Mouse (Mus musculus): ENCODE measurements around the gene Gm28043.

Gm28043 gene

DNA sequence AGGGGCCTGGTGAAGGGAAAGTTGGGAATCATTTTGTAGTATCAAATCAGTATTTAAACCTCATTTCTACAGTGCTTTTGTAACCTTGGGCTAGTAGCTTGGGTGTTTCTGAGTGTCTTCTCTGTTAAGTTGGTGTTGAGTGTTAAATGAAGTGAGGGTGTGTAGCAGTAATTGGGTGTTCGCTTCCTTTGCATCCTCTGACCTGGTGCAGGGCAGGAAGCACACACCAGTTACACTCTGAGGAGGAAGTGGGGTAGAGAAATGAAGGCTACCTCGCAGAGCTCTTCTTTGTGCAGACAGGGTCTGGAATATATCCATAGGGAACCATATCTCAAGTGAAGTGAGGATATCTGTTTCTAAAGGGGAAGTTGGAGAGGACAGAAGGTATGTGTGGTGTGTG is 66.2 kb downstream of the Gm28043 start:
- DNase-seq (ENCODE audit: low spot score), result no peak

DNA sequence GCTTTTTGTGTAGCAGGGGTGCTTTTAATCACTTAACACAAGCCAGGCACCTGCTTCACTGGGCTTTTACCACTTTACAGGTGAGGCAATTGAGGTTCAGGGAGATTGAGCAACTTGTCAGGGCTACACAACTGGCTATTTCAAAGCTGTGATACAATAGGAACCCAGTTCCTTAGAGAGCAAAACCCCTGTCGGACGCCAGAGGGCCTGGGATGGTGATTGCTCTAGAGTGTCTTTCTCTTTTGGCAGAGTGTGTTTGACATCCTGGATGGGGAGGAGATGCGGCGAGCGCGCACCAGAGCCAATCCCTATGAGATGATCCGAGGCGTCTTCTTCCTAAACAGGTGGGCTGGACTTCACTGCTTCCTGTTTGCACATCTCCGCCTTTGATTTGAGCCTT is 67.0 kb downstream of the Gm28043 start:
- DNase-seq (ENCODE audit: low spot score), result no peak

DNA sequence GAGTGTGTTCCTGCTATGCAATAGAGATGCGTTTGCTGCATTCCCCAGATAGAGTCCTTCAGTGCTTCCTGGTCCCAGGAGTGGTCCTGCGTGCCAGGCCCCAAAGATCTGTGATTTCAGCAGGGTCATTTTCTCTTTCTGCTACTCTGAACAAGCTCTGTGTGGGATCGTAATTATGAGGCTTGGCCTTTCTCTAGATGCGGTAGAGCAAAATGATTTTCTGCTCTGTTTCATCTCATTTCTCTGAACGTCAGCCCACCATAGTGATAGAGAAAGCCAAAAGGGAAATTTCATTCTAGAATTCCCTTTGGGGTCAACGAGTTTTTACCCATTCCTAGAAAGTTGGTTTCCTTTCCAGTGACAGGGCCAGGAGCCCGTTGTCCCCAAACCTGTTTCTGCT is 67.6 kb downstream of the Gm28043 start:
- DNase-seq (ENCODE audit: low spot score), result no peak

DNA sequence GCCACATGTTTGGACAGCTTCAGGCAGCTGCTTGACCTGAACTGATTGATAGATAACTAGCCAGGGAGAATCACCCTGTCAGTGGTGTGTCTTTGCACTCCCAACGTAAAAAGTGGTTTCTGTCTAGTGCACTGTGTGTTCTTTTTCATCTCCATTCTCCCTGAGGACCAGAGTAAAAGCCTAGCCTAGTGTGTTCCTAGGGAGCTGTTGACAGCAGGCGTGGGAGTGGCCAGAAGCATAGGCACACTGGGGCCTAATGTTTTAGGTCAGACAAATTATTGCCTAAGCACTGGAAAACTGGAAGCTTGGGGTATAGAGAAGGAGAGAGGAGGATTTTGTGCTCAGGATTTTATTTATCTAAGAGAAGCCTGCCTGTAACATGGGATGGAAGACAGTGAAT is 68.5 kb downstream of the Gm28043 start:
- DNase-seq (ENCODE audit: low spot score), result no peak

DNA sequence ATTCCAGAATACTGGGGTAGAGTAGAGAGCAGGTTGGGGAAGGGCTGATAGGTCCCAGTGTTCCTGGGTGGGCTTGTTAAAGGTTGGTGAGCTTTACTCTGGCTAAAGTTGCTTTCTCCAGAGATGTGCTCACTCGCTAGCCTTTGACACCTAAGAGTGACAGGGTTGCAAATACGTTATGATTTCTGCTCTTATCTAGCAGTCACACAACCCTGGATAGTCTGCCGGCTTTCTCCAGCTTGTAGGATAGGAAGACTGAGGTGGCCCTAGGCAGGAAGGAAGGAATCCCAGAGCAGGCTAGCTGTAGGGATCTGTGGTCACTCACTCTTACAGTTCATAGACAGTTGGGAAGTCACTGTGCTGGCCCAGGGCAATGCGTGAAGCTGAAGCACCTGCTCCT is 69.6 kb downstream of the Gm28043 start:
- DNase-seq (ENCODE audit: low spot score), result no peak

DNA sequence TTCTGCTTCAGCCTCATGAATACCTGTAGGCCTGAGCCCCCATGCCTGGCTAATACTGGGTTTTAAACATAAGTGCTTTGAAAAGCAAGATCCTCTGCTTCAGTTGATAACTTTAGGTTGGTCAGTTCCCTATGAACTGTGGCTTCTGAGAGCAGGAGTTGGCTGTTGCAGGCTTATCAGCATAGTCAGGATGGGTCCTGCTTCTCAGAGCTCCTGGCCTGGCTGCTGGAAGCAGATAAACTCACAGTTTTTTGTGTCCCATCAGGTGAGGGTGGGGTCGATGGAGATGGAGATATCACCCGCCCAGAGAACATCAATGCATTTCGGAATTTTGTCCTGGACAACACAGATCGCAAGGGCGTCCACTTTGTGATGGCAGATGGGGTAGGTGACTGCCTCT is 72.1 kb downstream of the Gm28043 start:
- no peak for DNase-seq (ENCODE audit: low spot score)

DNA sequence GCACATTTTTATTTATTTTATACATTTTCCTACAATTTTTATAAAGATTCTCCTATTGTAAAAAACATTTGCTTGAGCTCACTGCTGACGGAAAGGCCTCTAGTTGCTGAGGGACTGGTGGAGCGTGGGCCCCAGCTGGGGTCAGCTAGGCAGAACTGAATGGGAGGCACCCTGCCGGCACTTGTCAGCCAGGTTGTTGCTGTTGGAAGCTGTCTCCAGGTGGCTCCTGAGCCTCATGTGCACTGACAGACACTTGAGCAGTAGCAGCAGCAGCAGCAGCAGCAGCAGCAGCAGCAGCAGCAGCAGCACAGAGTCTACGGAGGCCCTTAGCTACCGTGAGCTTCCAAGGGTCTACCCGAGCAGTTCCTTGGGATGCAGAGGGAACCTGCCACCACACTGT is 72.7 kb downstream of the Gm28043 start:
- DNase-seq (ENCODE audit: low spot score), result no peak

DNA sequence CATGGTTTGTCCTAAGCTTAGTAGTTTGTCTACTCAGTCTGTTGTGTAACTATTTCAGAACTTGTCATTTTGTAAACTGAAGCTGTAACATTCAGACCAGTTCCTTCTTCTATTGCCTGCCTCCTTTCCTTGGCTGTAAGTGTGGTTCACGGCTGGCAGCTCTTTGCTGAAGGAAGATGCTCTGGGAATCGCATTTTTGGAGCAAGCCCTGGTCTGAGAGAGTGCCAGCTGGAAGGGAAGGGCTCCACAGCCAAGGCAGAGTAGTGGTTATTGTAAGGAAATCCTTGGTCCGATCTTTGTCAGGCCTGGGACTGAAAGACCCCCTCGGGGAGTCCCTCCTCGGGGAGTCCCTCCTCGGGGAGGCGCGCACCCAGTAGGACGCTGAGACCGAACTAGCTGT is 73.9 kb downstream of the Gm28043 start:
- no peak for DNase-seq (ENCODE audit: low spot score)

DNA sequence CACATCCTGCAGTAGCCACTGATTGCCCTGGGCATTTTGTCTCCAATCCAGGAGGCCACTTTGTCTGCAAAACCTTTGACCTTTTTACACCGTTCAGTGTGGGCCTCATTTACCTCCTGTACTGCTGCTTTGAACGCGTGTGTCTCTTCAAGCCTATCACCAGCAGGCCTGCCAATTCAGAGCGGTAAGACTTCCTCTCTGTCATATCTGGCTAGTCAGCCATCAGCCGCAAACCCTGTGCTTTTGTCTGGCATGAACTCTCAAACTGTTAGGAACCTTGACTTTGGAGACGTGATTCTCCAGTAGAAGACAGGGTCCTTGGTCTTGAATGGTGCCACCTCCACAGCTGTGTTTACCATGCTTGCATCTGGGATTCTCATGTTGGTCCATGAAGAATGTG is 75.6 kb downstream of the Gm28043 start:
- no peak for DNase-seq (ENCODE audit: low spot score)

DNA sequence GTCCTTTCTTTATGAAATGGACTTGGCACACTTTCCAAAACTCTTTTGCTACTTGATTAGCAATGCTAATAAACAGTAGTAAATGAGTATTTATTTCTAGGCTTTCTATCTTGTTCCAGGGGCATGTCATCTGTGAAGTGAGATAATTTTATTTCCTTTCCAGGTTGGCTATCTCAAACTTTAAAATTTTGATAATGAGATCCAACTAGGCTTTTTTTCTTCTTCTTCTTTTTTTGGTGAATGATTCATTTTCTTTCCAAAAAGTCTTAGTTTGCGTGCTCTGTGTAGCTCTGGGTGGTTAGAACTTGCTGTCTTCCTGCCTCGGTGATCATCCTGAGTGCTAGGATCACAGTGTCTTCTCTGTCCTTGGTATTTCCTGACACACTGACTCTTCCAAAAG is 78.2 kb downstream of the Gm28043 start:
- no peak for DNase-seq (ENCODE audit: low spot score)

DNA sequence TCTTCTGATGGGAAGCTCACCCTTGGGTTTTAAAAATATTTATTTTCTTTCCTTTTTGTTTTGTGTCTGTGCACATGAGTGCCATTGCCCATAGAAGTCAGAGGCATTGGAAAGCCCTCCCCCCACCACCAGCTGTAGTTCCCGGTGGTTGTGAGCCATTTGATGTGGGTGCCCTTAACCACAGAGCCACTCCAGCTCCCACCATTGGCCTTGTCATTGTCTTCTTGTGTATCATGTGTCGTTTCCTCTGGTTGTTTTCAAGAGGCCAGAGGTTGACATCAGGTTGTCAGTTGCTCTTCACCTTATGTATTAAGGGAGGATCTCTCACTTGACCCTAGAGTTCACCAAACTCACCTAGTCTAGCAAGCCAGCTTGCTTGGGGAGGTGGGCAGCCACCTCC is 78.9 kb downstream of the Gm28043 start:
- no peak for DNase-seq (ENCODE audit: low spot score)

DNA sequence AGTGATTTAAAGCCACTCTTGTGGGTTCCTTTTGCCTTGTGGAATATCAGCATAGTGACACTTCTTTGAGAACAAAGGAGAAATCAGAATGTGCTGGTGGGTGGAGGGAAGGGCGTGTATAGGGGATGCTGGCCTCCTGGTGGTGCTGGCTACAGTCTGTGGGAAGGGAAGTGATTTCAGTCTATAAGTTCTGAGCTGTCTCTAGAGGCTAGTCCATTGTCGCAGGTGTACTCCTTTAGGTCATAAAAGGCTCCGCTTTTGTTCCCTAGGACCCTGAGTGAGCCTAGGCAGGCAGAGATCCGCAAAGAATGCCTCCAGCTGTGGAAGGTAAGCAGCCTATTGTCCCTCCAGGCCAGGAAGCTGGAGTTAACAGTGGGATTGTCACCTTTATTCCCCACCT is 79.8 kb downstream of the Gm28043 start:
- DNase-seq (ENCODE audit: low spot score), result no peak

DNA sequence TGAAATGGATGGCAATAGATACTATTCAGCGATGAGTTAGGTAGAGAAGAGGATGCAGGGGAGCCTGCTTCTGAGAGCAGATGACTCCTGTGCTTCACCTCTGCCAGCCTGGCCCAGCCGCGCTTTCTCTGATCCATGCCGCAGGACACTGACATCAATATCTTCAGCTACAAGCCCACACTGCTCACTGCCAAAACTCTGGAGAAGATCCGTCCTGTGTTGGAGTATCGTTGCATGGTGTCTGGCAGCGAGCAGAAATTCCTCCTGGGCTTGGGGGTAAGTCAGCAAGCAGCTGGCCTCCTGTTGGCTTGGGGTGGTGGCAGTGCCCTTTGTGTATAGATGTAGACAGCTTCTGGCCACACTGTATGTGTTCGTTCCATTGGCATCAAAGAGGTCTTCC is 82.3 kb downstream of the Gm28043 start:
- DNase-seq (ENCODE audit: low spot score), result no peak

DNA sequence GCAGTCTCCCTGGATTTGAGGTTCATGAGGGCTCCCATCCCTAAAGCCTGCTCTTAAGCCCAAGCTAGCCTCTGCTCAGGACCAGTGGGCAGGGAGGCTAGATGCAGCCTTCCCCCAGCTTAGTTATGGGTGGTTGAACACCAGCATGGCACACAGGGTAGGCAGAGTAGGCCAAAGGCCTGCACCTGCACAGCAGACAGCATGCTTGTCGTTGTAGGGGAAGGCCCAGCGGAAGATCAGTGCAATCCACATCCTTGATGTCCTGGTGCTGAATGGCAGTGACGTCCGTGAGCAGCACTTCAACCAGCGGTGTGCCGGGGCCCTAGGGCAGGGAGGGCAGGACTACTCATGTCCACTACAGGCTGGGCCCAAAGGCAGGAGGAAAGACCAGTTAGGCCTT is 83.7 kb downstream of the Gm28043 start:
- DNase-seq (ENCODE audit: low spot score), result no peak

DNA sequence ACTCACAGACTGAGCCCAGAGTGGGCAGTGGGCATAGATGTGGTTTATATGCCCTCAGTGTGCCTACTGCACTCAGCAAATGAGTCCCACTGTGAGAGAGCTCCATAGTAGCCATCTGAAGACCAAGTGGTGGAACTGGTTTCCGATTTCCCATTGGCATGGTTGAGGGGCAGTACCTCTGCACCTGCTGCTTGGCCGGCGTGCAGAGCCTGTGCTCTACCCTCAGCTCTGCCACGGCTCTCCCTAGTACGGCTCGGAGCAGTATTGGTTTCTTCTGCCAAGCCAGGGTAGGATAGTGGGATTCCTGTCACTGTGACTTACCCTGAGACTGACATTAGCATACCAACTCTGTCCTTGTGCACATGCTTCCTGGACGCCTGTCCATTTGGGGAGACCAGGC is 85.9 kb downstream of the Gm28043 start:
- no peak for DNase-seq (ENCODE audit: low spot score)

DNA sequence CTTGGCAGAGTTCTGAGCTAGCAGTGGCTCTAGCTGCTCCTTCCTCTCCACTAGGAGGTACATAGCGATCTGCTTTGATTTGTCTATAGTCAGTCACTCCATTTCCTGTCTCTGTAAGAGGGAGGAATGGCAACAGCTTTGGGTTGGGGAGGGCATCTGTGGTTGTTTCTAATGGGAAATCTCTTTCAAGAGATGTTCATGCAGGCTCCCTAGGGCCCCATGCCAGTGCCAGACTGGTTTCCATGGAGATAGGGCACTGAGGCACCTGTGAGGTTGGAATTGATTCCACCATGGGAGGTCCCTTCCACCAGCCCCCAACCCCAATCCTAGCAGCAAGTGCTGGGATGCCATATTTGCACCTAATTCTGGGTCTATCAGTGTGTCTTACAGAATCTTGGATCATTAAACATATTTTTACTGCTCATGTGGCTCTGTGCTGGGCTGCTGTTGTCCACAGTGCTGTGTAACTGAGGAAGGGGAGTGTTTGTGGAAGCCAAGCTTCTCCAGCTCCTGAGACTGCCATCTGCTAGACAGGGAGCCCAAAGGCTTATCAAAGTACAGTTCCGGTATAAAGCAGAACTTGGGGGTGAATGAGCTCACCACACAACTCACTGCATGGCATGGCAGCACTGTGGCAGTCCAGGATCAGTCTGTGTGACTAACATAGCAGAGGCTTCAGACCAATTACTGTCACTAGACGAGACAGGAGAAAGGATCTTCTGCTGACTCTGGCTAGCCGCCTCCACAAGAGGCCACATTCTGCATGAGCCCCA is 88.4 kb downstream of the Gm28043 start:
- DNase-seq (ENCODE audit: low spot score), result no peak

DNA sequence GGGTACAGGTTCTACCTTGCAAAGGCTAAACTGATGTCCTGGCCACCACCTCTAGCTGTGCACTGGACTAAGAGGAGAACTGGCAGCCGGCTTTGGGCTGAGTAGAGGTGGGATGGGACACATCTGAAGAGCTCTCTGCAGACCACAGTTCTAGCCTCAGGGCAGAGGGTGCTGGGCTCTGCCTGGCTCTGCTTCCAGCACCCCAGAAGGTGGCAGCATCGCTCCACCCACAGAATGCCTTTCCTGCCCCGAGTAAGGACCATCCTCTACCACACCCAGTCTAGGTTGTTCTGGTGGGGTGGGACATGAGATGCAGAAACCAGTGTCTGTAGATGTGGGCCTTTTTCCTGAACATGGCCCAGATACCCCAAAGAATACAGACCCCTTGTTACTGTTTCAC is 90.1 kb downstream of the Gm28043 start:
- DNase-seq (ENCODE audit: low spot score), result no peak

DNA sequence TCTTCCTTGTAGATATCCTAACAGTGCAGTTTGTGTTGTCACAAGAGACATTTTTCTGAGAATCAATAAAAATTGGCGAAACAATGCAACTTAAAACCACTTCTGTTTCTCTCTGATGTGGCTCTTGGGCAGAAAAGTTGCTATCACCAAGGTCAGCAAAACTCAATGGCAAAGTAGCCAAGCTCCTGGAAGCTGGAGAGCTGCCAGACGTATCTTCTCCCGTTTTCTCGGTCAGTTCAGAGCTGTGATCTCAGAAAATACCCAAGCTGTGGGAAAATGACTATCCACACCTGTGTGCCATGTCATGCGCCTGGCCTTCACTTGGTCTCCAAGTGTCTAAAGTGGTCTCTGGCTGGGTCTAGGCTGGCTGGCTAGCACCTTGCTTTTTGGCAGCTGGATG is 91.2 kb downstream of the Gm28043 start:
- DNase-seq (ENCODE audit: low spot score), result no peak

DNA sequence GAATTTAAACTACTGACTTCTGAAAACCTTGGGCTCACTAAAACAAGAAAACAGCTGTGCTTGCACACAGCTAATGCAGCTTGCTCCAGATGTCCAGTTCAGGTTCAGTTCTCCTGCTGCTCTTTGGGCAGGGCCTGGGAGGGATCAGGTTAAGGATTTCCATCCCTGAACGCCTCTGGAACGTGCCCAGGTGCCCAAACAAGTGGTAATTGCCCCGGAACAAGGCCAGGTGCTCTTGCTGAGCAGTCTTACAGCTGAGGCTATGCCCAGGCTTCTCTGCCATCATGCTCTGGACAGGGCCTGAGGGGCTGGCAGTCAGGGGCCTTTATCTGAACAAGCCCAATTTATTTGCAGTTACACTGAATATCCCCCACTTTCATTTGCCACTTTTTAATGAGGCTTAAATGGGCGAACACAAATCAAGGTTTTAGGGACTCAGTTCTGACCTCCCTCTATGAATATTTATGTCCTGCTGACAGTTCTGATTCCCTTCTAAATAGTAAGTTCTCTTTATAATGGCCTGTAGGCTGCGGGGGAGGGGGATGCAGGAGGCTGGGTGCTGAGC is 92.4 kb downstream of the Gm28043 start:
- DNase-seq (ENCODE audit: low spot score), result no peak

DNA sequence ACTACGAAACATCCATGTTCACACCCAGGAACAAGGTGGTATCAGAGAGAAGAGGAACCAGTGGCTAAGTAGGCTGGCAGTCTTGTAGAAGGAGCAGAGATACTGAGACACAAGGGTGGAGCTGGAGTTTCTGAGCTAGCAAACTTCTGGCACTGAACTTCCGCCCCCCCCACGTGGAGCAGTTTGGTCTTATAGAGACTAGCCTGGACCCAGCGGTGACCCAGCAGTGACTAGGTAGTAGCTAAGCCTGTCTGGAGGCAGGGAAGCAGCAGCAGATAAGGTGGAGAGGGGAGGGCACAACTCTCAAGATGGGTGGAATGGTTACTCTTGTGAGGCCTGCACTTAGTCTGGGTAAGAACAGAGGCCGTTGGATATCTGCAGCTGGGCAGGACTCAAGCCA is 94.1 kb downstream of the Gm28043 start:
- no peak for DNase-seq (ENCODE audit: low spot score)

DNA sequence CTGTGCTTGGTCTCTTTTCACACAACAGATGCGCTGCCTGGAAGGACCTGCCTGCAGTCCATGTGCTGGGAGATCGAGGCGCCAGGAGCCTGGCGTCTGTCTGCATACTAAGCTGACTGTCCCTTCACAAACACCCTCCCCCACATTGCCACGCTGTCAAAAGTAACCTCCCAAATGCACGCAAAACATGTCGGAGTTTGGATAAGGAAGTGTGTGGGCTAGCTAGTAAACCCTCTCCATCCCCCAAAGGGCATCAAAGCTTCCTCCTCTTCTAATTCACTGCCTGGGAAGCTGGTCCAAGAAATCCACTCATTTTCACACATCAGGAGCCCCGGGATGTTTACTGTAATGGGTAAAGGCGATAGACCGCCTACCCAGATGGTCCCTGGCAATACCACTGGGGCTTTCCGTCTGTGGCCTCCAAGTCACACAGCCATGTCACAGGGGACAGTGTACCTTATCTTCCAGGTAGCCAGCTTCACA is 95.9 kb downstream of the Gm28043 start:
- DNase-seq (ENCODE audit: low spot score), result no peak

DNA sequence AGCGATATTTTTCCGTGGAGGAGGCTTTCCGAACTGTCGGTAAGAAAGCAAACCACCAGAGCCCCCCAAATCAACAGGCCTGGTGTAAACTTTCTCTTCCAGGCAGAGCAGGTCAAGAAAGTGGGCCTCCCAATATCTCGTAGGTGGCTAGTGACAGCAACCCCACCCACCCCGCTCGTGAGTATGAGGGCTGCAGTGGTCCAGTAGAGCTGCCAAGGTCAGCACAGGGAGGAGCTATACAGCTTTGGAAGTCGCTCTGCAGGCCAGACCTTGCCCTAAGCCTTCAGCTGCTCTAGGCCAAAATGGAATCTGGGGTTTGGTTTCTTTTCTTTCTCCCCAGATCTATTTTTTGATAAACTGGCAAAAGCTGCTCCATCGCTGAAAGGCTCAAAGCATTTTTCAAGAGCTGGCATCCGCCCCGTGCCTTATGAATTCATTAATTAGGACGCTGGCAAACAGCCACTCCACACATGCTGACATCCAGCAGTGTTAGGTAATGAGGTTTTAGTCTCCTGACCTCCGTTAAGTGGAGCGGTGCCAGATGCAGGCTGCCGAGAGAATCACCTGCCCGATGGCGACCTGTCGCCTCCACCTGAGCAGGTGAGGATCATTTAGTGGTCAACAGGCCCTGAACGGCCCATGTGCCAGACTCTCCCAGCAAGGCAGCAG is 96.5 kb downstream of the Gm28043 start:
- DNase-seq (ENCODE audit: low spot score), result no peak

DNA sequence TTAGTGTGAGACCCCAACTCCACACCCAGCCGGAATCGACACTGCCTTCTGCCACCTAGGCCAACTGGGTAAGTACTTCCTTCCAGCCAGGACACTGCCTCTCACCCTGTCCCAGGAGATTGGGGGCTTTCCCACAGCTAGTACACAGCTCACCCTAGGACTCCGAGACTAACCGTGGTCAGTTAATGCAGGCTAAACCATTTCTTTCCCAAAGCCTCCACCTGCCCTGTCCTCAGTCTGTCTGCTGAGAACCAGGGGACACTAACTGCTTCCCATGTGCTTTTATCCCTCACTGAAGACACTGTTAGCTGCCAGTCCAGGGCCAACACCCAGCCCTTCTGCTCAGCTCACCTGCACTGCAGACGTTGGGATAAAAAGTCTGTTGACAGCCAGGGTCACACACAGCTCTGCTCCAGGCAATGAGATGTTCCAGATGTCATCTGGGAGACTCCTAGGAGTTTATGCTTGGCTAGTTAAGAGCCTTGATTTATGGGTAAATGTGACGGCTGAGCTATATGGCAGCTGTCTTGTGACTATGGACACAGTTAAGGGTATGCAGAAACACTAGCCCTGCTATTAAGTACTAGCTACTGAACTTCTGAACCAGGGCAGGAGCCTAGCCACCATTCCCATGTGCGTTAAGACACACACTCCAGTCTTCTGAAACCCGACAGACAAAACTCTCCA is 97.2 kb downstream of the Gm28043 start:
- no peak for DNase-seq (ENCODE audit: low spot score)

Measured in urinary bladder, postnatal 10 days (tissue).